Mouse (Mus musculus) naive thymus-derived CD4-positive, alpha-beta T cell, adult 2 months (primary cell): ENCODE results near the gene Dpp4.

Experiments
- DNase-seq: peaks from one replicate; pipeline ENCODE4 v3.0.0-alpha.2; 2011; ENCODE audit warnings: low read depth

The Dpp4 gene

DNA sequence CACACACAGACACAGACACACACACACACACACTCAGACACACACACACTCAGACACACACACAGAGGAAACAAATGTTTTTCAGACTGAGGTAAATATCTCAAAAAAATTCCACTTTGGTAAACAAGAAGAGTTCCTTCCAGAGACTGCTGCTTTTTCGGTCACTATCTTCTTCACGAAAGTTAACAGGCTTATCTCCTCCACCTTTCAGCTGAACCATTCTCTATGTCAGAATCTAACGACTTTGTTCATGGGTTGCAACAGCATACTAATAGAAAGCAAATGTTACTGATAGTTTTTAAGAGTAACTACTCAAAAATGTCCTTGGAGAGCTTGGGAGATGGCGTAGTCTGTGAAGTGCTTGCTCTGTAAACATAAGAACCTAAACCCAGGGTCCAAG lies 124.5 kb downstream of the Dpp4 start:
- no peak for DNase-seq

DNA sequence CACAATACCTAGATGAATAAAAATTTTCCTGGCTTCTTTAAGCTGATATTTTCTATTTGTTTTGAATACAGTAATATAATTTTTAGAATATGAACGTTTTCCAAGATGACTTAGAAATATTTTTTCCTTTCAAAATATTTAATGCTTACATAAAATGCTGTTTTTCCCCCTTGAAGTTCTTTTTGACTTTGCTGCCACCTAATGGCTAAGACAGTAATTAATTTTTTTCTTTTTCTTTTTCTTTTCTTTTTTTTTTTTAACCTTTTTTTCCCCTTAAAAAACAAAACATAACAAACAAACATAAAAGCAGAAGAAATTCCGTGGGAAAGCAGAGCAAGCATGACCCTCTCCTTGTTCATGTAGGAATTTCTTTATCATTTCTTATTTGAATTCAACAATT lies 126.2 kb downstream of the Dpp4 start:
- peak; percentile 24 for DNase-seq

DNA sequence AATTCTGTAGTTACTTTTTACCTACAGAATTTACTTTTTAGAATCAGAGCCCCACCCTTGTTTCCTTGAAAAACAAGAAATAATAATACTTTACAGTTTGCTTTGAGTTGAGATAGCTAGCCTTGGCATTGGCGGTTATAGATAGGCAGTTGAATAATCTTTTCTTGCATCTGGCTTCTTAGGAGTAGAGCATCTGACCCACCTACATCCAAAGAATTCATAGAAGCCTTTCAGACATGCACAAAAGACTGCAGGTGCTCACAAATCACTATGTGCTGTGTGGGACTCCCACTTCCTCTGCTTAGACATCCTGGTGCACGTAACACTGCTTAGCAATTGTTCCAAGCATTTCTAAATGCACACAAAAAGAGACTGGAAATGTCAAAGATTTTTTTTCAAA lies 127.0 kb downstream of the Dpp4 start:
- no peak for DNase-seq
